In genomic region chr2:119591247-119591646, GRCm38 (mm10) we compare ENCODE assay signal across 16 mouse cellular contexts. TPM values are rescaled to one million over a fixed set of nuclear protein-coding genes. Genes with fewer than 3 reads are reported as not detected.
DNase-seq lines count a peak whose midpoint lies in the region; ATAC-seq and TF ChIP-seq lines count a peak whose summit lies in the region.
"Had no signal": no experiment of that assay in that cellular context is flagged by ENCODE, and none has a peak within 500 bp of the region (broad histone marks: within the 10 kb centered on the region; RNA-seq: fewer than 3 reads in every experiment).

No protein-coding gene starts in this region.

- H3K4me1 ChIP-seq in kidney, postnatal 0 days (replicated peaks; ENCODE audit: insufficient read depth, low read length): peaks cover 3% of the 10 kb centered on the region; the same call in 1 of the 2 replicates
- H3K4me1 ChIP-seq in kidney, embryonic 16.5 days (ENCODE audit: insufficient read depth, low read length): peaks cover 16% of the 10 kb centered on the region
- H3K4me1 ChIP-seq in MEL (ENCODE audit: control insufficient read depth in 1 of 2, insufficient read depth in 2 of 2, low read length in 2 of 2): peaks cover 7 to 12% of the 10 kb centered on the region in 2 experiments

- peaks cover 15% of the 10 kb centered on the region for H3K79me2 ChIP-seq in MEL (ENCODE audit: control insufficient read depth, insufficient read depth, low read length, poor library complexity)

- ATAC-seq in kidney, postnatal 0 days (replicated peaks; ENCODE audit: low FRiP score, low read depth): no peak
- no peak for ATAC-seq in kidney, embryonic 16.5 days (ENCODE audit: low FRiP score, low TSS enrichment)
- 0 out of 2 replicates have a peak, but pooled peaks have one; percentile 26 for ATAC-seq in megakaryocyte progenitor cell, adult 5-6 weeks (replicated peaks; ENCODE audit: poor library complexity)

- H3K4me3 ChIP-seq in kidney, postnatal 0 days (replicated peaks; ENCODE audit: low read depth, low read length): no peak overlapping the region
- H3K4me3 ChIP-seq in kidney, embryonic 16.5 days (ENCODE audit: low read length): no peak overlapping the region
- H3K4me3 ChIP-seq in MEL (ENCODE audit: control insufficient read depth in 1 of 2, insufficient read depth in 1 of 2, low read depth in 2 of 2, low read length in 2 of 2): no peak overlapping the region
- H3K4me3 ChIP-seq: embryonic facial prominence, embryonic 12.5 days; limb, embryonic 12.5 days had no signal

- H3K27ac ChIP-seq in kidney, postnatal 0 days: no peak overlapping the region
- no peak overlapping the region for H3K27ac ChIP-seq in kidney, embryonic 16.5 days (ENCODE audit: low read length)
- no peak overlapping the region for H3K27ac ChIP-seq in MEL (ENCODE audit: control insufficient read depth, low read depth, low read length)
- H3K27ac ChIP-seq: embryonic facial prominence, embryonic 12.5 days; limb, embryonic 12.5 days had no signal

- no peak for TF ChIP-seq POLR2A in MEL (IDR thresholded peaks at IDR 0.05; ENCODE audit: control insufficient read depth in 1 of 2, insufficient read depth in 1 of 2, low read depth in 1 of 2, low read length in 2 of 2, poor library complexity in 1 of 2)

- DNase-seq in kidney, postnatal 0 days (ENCODE audit: low spot score): no peak
- DNase-seq in retina, postnatal 1 day: peak; percentile 23
- DNase-seq in retina, embryonic 14.5 days (ENCODE audit: low spot score): no peak
- DNase-seq in MEL (ENCODE audit: low read depth, low spot score): peak; percentile 62
- no peak for DNase-seq in right cerebral cortex, postnatal 25 days
- DNase-seq in kidney, adult 11 months: no peak
- DNase-seq: adrenal gland, adult 8-10 months; cerebellum, postnatal 36 days; heart, postnatal 4 days; kidney, adult 18-20 months had no signal

- H3K9ac ChIP-seq in kidney, postnatal 0 days (ENCODE audit: low read depth, low read length): no peak overlapping the region
- H3K9ac ChIP-seq in kidney, embryonic 16.5 days (replicated peaks; ENCODE audit: low read length): no peak overlapping the region
- H3K9ac ChIP-seq in MEL (ENCODE audit: control insufficient read depth, low read depth, low read length, poor library complexity, severe bottlenecking): no peak overlapping the region
- H3K9ac ChIP-seq: embryonic facial prominence, embryonic 12.5 days; limb, embryonic 12.5 days had no signal

- WGBS in kidney, postnatal 0 days: 94% methylated on average over 3 of the region's 3 CpGs
- WGBS in kidney, embryonic 16.5 days: 89% methylated on average over 3 of the region's 3 CpGs

- no peaks in the 10 kb centered on the region for H3K27me3 ChIP-seq in kidney, postnatal 0 days (ENCODE audit: insufficient read depth, low read length)
- no peaks in the 10 kb centered on the region for H3K27me3 ChIP-seq in kidney, embryonic 16.5 days (ENCODE audit: insufficient read depth, low read length)
- no peaks in the 10 kb centered on the region for H3K27me3 ChIP-seq in MEL (ENCODE audit: control insufficient read depth in 1 of 2, insufficient read depth in 2 of 2, low read length in 2 of 2)
- H3K27me3 ChIP-seq: embryonic facial prominence, embryonic 12.5 days; limb, embryonic 12.5 days had no signal

- H3K36me3 ChIP-seq in kidney, postnatal 0 days (ENCODE audit: insufficient read depth, low read length): no peaks in the 10 kb centered on the region
- peaks cover under 1% of the 10 kb centered on the region for H3K36me3 ChIP-seq in kidney, embryonic 16.5 days (ENCODE audit: insufficient read depth, low read length)
- H3K36me3 ChIP-seq in MEL (ENCODE audit: control insufficient read depth in 1 of 2, insufficient read depth in 2 of 2, low read length in 2 of 2): peaks cover 3 to 17% of the 10 kb centered on the region in 2 experiments

- H3K9me3 ChIP-seq in kidney, postnatal 0 days (replicated peaks; ENCODE audit: low read length): no peaks in the 10 kb centered on the region
- no peaks in the 10 kb centered on the region for H3K9me3 ChIP-seq in kidney, embryonic 16.5 days (ENCODE audit: low read length)
- no peaks in the 10 kb centered on the region for H3K9me3 ChIP-seq in MEL (replicated peaks; ENCODE audit: insufficient read depth, low read length)
- H3K9me3 ChIP-seq: embryonic facial prominence, embryonic 12.5 days; limb, embryonic 12.5 days had no signal

- TF ChIP-seq EP300 in MEL (IDR thresholded peaks at IDR 0.05; ENCODE audit: low read depth in 1 of 2, low read length in 2 of 2): no peak

- no peak; the same call in 1 of the 2 replicates for TF ChIP-seq RAD21 in MEL (IDR thresholded peaks at IDR 0.05; ENCODE audit: low read depth, low read length)

- no peak overlapping the region for H3K4me2 ChIP-seq in kidney, postnatal 0 days (ENCODE audit: low read length)
- no peak overlapping the region for H3K4me2 ChIP-seq in kidney, embryonic 16.5 days (replicated peaks; ENCODE audit: low read depth, low read length)
- H3K4me2 ChIP-seq: embryonic facial prominence, embryonic 12.5 days; limb, embryonic 12.5 days had no signal

- TF ChIP-seq CTCF in kidney, postnatal 0 days (IDR thresholded peaks at IDR 0.05; ENCODE audit: low read depth): peak; percentile 25; the same call in 1 of the 2 replicates
- TF ChIP-seq CTCF in MEL (IDR thresholded peaks at IDR 0.05 in 2 of 3, conservative IDR thresholded peaks at IDR 0.05 in 1 of 3; ENCODE audit: control insufficient read depth in 1 of 3, insufficient read depth in 1 of 3, low read depth in 2 of 3, low read length in 3 of 3, poor library complexity in 1 of 3, severe bottlenecking in 1 of 3): peak; percentile 12 to 46 (median 40); a peak in 4 of 6 replicates

TF ChIP-seq in MEL, 35 proteins besides CTCF, POLR2A, EP300 and RAD21:
- 0 out of 2 replicates have a peak, but pooled peaks have one; percentile 44 for TF ChIP-seq MAX (IDR thresholded peaks at IDR 0.05; ENCODE audit: low read length)
- peak; percentile 29; the same call in 1 of the 2 replicates for TF ChIP-seq MXI1 (IDR thresholded peaks at IDR 0.05; ENCODE audit: low read depth, low read length)
- no peak for TF ChIP-seq ZMIZ1 (IDR thresholded peaks at IDR 0.05; ENCODE audit: low read depth, low read length)
- TF ChIP-seq GATA1 (IDR thresholded peaks at IDR 0.05; ENCODE audit: low read depth, low read length): no peak
- TF ChIP-seq SMC3 (IDR thresholded peaks at IDR 0.05; ENCODE audit: low read depth, low read length): peak; percentile 21; the same call in 1 of the 2 replicates
- no peak for TF ChIP-seq MAZ (IDR thresholded peaks at IDR 0.05; ENCODE audit: low read depth, low read length)
TF ChIP-seq in MEL: peak in this region for 3.

RNA-seq across cellular contexts. Expression of gene Nusap1, which starts 26.9 kb away (rescaled TPM):
- 31.9 and 38.7 TPM in 2 replicates for polyA plus RNA-seq in kidney, postnatal 0 days (2015; fragmentation: Nextera tagmentation; extraction: Ambion mirVana)
- polyA plus RNA-seq in kidney, embryonic 16.5 days (2015; fragmentation: Nextera tagmentation; extraction: Ambion mirVana): 73.2 and 78.0 TPM in 2 replicates
- 17.0 and 25.0 TPM in 2 replicates for total RNA-seq in MEL (2012; rRNA removed)
- polyA plus RNA-seq in MEL (2012; ENCODE audit: insufficient read depth in 1 of 2, insufficient read length in 2 of 2, low read depth in 1 of 2, low replicate concordance in 2 of 2, missing spikeins in 1 of 2): 10 to 100 TPM in 1 of 2 experiments, not detected in 1; 28.2 TPM
- 85.9 and 103 TPM in 2 replicates for total RNA-seq in megakaryocyte progenitor cell, adult 5-6 weeks (2015)
- 96.0 and 104 TPM in 2 replicates for total RNA-seq in megakaryocyte progenitor cell, adult 5-6 weeks (2017)

RNA-seq across cellular contexts. Expression of gene Oip5, which starts 27.0 kb away (rescaled TPM):
- polyA plus RNA-seq in kidney, postnatal 0 days (2015; fragmentation: Nextera tagmentation; extraction: Ambion mirVana): 12.4 and 15.6 TPM in 2 replicates
- polyA plus RNA-seq in kidney, embryonic 16.5 days (2015; fragmentation: Nextera tagmentation; extraction: Ambion mirVana): 28.9 and 31.2 TPM in 2 replicates
- total RNA-seq in MEL (2012; rRNA removed): 18.1 and 26.4 TPM in 2 replicates
- polyA plus RNA-seq in MEL (2012; ENCODE audit: insufficient read depth in 1 of 2, insufficient read length in 2 of 2, low read depth in 1 of 2, low replicate concordance in 2 of 2, missing spikeins in 1 of 2): 10 to 100 TPM in 1 of 2 experiments, not detected in 1; 29.6 TPM
- 19.5 and 21.9 TPM in 2 replicates for total RNA-seq in megakaryocyte progenitor cell, adult 5-6 weeks (2015)
- 26.9 and 29.6 TPM in 2 replicates for total RNA-seq in megakaryocyte progenitor cell, adult 5-6 weeks (2017)
- total RNA-seq: gastrocnemius, adult 18-20 months had no signal

RNA-seq across cellular contexts. Expression of gene Chp1, which starts 43.8 kb away (rescaled TPM):
- 68.8 and 72.2 TPM in 2 replicates for polyA plus RNA-seq in kidney, postnatal 0 days (2015; fragmentation: Nextera tagmentation; extraction: Ambion mirVana)
- polyA plus RNA-seq in kidney, embryonic 16.5 days (2015; fragmentation: Nextera tagmentation; extraction: Ambion mirVana): 66.1 and 68.6 TPM in 2 replicates
- 32.5 and 35.4 TPM in 2 replicates for total RNA-seq in MEL (2012; rRNA removed)
- polyA plus RNA-seq in MEL (2012; ENCODE audit: insufficient read depth in 1 of 2, insufficient read length in 2 of 2, low read depth in 1 of 2, low replicate concordance in 2 of 2, missing spikeins in 1 of 2): 10 to 100 TPM in 1 of 2 experiments, not detected in 1; 74.8 TPM
- total RNA-seq in megakaryocyte progenitor cell, adult 5-6 weeks (2015): 47.9 and 51.9 TPM in 2 replicates
- total RNA-seq in megakaryocyte progenitor cell, adult 5-6 weeks (2017): 49.1 and 57.9 TPM in 2 replicates

RNA-seq across cellular contexts. Expression of gene Exd1, which starts 43.8 kb away (rescaled TPM):
- polyA plus RNA-seq in kidney, postnatal 0 days (2015; fragmentation: Nextera tagmentation; extraction: Ambion mirVana): 0.29 and 0.47 TPM in 2 replicates
- 0.41 and 0.84 TPM in 2 replicates for polyA plus RNA-seq in kidney, embryonic 16.5 days (2015; fragmentation: Nextera tagmentation; extraction: Ambion mirVana)
- total RNA-seq in MEL (2012; rRNA removed): 0.27 and 0.29 TPM in 2 replicates
- polyA plus RNA-seq in MEL (2012; ENCODE audit: insufficient read depth in 1 of 2, insufficient read length in 2 of 2, low read depth in 1 of 2, low replicate concordance in 2 of 2, missing spikeins in 1 of 2): under 1 TPM in 1 of 2 experiments, not detected in 1; 0.88 TPM
- total RNA-seq in megakaryocyte progenitor cell, adult 5-6 weeks (2015): not detected in 2 replicates
- 0.98 and 2.0 TPM in 2 replicates for total RNA-seq in megakaryocyte progenitor cell, adult 5-6 weeks (2017)
- total RNA-seq: monocyte, adult 5-6 weeks had no signal

Comparison
In these comparisons a context has a peak if more than half of its experiments do, and no peak if none do; other contexts are left out.
1. DNase-seq: peak in retina, postnatal 1 day (single experiment) and MEL (single experiment); none in kidney, postnatal 0 days (single experiment), retina, embryonic 14.5 days (single experiment), right cerebral cortex, postnatal 25 days (single experiment) and kidney, adult 11 months (single experiment).